Mouse (Mus musculus): Measurements from ENCODE around the gene Tedc2.

The Tedc2 gene

GRCm38 (mm10) chr17:24211631-24212440 lies 8.8 kb downstream of the Tedc2 start:
- DNase-seq = peak; percentile 74 to 76

- no peak for DNase-seq
Observed at GRCm38 (mm10) chr17:24210591-24210990, 10.1 kb downstream of the Tedc2 start.

GRCm38 (mm10) chr17:24209916-24210240 lies 10.8 kb downstream of the Tedc2 start:
- no peak for DNase-seq

- peak; percentile 55 to 74 for DNase-seq
Observed at GRCm38 (mm10) chr17:24209043-24209915, 11.4 kb downstream of the Tedc2 start, which contains the start of gene Ntn3. Gene Ntn3, minus strand, starts transcription at chr17:24209531.

GRCm38 (mm10) chr17:24208641-24209042 lies 12.0 kb downstream of the Tedc2 start:
- no peak for DNase-seq

- DNase-seq = no peak
Observed at GRCm38 (mm10) chr17:24207768-24208640, 12.6 kb downstream of the Tedc2 start.

- peak; percentile 64 to 72 for DNase-seq
Observed at GRCm38 (mm10) chr17:24206451-24207351, 13.9 kb downstream of the Tedc2 start.

- DNase-seq = peak in 1 of 2 experiments; percentile 65
Observed at GRCm38 (mm10) chr17:24205908-24206361, 14.7 kb downstream of the Tedc2 start.

GRCm38 (mm10) chr17:24205284-24205888 lies 15.3 kb downstream of the Tedc2 start, which contains the start of gene Tbc1d24:
Gene Tbc1d24, minus strand, starts transcription at chr17:24205562.
- peak; percentile 93 to 95 for DNase-seq

GRCm38 (mm10) chr17:24204846-24205245 lies 15.8 kb downstream of the Tedc2 start:
- DNase-seq = no peak

- no peak for DNase-seq
Observed at GRCm38 (mm10) chr17:24203611-24204534, 16.8 kb downstream of the Tedc2 start.

- no peak for DNase-seq
Observed at GRCm38 (mm10) chr17:24203068-24203467, 17.6 kb downstream of the Tedc2 start.

GRCm38 (mm10) chr17:24201092-24201491 lies 19.6 kb downstream of the Tedc2 start:
- DNase-seq = no peak

GRCm38 (mm10) chr17:24199741-24200140 lies 20.9 kb downstream of the Tedc2 start:
- no peak for DNase-seq

- no peak for DNase-seq
Observed at GRCm38 (mm10) chr17:24199252-24199651, 21.4 kb downstream of the Tedc2 start.

- DNase-seq = no peak
Observed at GRCm38 (mm10) chr17:24197032-24197824, 23.4 kb downstream of the Tedc2 start.

GRCm38 (mm10) chr17:24195349-24195748 lies 25.3 kb downstream of the Tedc2 start:
- DNase-seq = no peak

GRCm38 (mm10) chr17:24193769-24194168 lies 26.9 kb downstream of the Tedc2 start:
- DNase-seq = no peak

- DNase-seq = no peak
Observed at GRCm38 (mm10) chr17:24193268-24193667, 27.4 kb downstream of the Tedc2 start.
